Mouse (Mus musculus) small intestine, adult 2 months (tissue): ENCODE data around the gene Dysf.
"Not testable (repeated sequence)": the region's sequence is repeated elsewhere in the genome, so short reads cannot be mapped to it uniquely, and the experiment has no call there.

Source experiments
- CTCF ChIP-seq: fragments of 200-500 bp; IDR thresholded peaks from 2 replicates; pipeline ENCODE4 v1.5.1; 2012; ENCODE audit warnings: low read depth, mild to moderate bottlenecking, control low read depth, inconsistent platforms, low read length, moderate library complexity, mixed read lengths; ENCODE audit not compliant: insufficient replicate concordance, insufficient read length; ENCODE audit errors: extremely low read depth
- POLR2A ChIP-seq: fragments of 200-500 bp; IDR thresholded peaks from 2 replicates; pipeline ENCODE4 v1.6.1; 2012; ENCODE audit warnings: low read depth, mild to moderate bottlenecking, control low read depth, inconsistent platforms, low read length, moderate library complexity

DNA sequence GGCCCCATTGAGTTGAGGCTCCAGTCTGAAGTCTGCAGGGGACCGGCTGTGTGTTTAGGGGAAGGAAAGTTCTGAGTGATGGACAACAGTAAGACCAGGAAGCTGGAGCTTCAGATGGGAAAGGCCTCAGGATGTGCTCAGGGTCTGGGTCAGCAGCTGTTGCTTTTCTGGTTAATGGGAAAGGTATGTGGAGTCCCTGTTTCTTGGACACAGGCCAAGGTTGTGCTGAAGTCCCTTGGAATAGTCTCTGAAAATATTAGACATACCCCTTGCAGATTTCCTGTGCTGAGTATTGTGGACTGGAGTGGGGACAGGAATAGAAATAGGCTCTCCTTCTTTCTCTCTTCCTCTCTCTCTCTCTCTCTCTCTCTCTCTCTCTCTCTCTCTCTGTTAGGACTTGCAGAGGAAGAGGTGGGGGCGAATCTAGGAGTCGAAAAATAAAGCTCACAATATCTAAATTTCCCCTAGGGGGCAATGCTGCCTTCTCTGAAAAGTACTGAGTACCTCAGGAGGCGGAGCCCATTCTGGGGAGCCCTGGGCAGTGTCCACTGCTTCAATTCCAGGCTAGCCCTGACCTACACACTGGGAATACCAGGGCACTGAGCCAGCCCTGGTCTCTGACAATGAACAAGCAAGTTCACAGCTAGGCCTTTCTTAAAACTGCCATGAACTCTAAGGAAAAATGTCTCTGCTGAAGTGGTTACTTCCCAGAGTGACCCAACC, 6.7 kb downstream of the Dysf start:
- TF ChIP-seq CTCF, POLR2A: not testable (repeated sequence)
